Mouse (Mus musculus): Measurements from ENCODE around the gene Slc9a9. TPM values are rescaled to one million over a fixed set of nuclear protein-coding genes. Genes with fewer than 3 reads are reported as not detected.

Gene Slc9a9
- polyA plus RNA-seq, 1 experiment from 2014 or later = 4.9 TPM

- H3K27ac ChIP-seq = no peak overlapping the region
- no peak overlapping the region for H3K9ac ChIP-seq
- H3K4me1 ChIP-seq = peaks cover under 1% of the 10 kb centered on the region; the same call in 1 of the 2 replicates
- H3K4me3 ChIP-seq = no peak overlapping the region
- no peak overlapping the region for H3K4me2 ChIP-seq (replicated peaks)
- WGBS = 84% methylated on average over 3 of the region's 3 CpGs
- no peaks in the 10 kb centered on the region for H3K36me3 ChIP-seq
- H3K27me3 ChIP-seq = no peaks in the 10 kb centered on the region
- ATAC-seq (ENCODE audit: low FRiP score) = no peak
- no peaks in the 10 kb centered on the region for H3K9me3 ChIP-seq (replicated peaks)
Measured at GRCm38 (mm10) chr9:94740841-94741240, 71.1 kb downstream of the Slc9a9 start.

GRCm38 (mm10) chr9:94743291-94743690 lies 73.6 kb downstream of the Slc9a9 start:
- no peak overlapping the region for H3K4me3 ChIP-seq
- no peak overlapping the region for H3K9ac ChIP-seq
- no peaks in the 10 kb centered on the region for H3K4me1 ChIP-seq
- H3K36me3 ChIP-seq = no peaks in the 10 kb centered on the region
- H3K27ac ChIP-seq = no peak overlapping the region
- 91% methylated on average over 1 of the region's 1 CpGs for WGBS
- H3K4me2 ChIP-seq (replicated peaks) = no peak overlapping the region
- ATAC-seq (ENCODE audit: low FRiP score) = no peak
- H3K9me3 ChIP-seq (replicated peaks) = no peaks in the 10 kb centered on the region
- no peaks in the 10 kb centered on the region for H3K27me3 ChIP-seq

DNA sequence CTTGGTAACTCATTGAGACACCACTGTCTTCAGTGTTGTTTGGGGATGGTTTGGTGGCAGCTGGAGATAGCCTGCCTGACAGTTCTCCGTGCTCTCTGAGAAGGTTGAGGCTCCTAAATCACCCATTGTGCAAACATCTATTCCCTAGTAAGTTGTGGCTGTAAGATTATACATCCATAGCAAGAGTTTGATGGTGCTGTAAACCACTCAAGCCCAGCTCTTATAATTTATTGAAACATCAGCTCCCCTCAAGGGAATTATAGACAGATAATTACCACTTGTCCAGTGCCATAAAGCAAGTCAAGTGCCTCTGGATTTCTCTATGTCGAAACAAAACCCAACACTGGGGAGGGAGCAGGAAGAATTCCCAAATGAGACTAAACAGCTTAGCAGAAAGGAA lies 78.8 kb downstream of the Slc9a9 start:
- no peak for ATAC-seq (ENCODE audit: low FRiP score)
- Histone ChIP-seq H3K4me1 (peaks cover 6% of the 10 kb centered on the region; the same call in 1 of the 2 replicates), H3K36me3 (no peaks in the 10 kb centered on the region), H3K9me3 (replicated peaks) (no peaks in the 10 kb centered on the region), H3K27ac (no peak overlapping the region), H3K4me2 (replicated peaks) (no peak overlapping the region), H3K27me3 (no peaks in the 10 kb centered on the region), H3K4me3 (no peak overlapping the region), H3K9ac (no peak overlapping the region)
- WGBS = 75% methylated on average over 2 of the region's 2 CpGs

- no peak overlapping the region for H3K9ac ChIP-seq
- no peak overlapping the region for H3K4me2 ChIP-seq (replicated peaks)
- H3K27ac ChIP-seq = no peak overlapping the region
- H3K36me3 ChIP-seq = no peaks in the 10 kb centered on the region
- H3K9me3 ChIP-seq (replicated peaks) = no peaks in the 10 kb centered on the region
- no peak overlapping the region for H3K4me3 ChIP-seq
- WGBS = 82% methylated on average over 8 of the region's 8 CpGs
- no peaks in the 10 kb centered on the region for H3K27me3 ChIP-seq
- no peak for ATAC-seq (ENCODE audit: low FRiP score)
- H3K4me1 ChIP-seq = peaks cover 6% of the 10 kb centered on the region; the same call in 1 of the 2 replicates
Measured at GRCm38 (mm10) chr9:94750187-94750586, 80.5 kb downstream of the Slc9a9 start.

DNA sequence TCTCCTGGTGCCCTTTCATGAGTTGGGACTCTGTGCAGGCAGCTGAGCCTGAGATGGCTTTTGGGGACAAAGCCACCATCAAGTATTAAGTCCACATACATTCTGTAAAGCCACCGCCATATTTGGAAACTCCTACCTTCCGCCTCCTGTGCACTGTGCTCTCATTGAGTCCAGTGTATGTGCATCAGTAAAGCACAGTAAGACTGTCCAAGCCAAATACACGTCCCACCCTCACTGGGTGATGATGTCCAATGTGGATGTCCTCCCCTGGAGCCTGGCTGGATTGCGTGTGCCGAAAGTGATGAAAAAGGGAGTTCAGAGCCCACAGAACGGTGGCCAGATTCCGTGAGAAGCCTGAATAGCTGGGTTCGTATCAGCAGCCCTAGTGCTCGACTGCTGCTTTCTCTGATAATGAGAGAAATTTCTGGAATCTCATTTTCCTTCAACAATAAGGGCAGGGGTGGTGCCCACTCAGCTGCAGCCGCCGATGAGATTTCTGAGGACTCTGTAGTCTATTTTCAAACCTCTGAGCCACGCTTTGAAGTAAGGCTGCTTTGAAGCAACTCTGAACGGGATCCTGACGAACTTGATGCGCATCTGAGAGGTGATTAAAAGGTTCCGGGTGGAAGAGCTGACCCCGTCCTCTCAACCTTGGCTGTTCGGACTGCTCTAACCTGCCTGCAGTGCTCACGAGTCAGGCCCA lies 81.4 kb downstream of the Slc9a9 start:
- Histone ChIP-seq H3K9ac (no peak overlapping the region), H3K4me2 (replicated peaks) (no peak overlapping the region), H3K27ac (no peak overlapping the region), H3K36me3 (no peaks in the 10 kb centered on the region), H3K4me3 (no peak overlapping the region), H3K4me1 (peaks cover 6% of the 10 kb centered on the region; the same call in 1 of the 2 replicates), H3K9me3 (replicated peaks) (no peaks in the 10 kb centered on the region), H3K27me3 (no peaks in the 10 kb centered on the region)
- 78% methylated on average over 19 of the region's 19 CpGs for WGBS
- no peak for ATAC-seq (ENCODE audit: low FRiP score)

- H3K9me3 ChIP-seq (replicated peaks) = no peaks in the 10 kb centered on the region
- no peaks in the 10 kb centered on the region for H3K36me3 ChIP-seq
- H3K27ac ChIP-seq = no peak overlapping the region
- no peaks in the 10 kb centered on the region for H3K27me3 ChIP-seq
- 68% methylated on average over 10 of the region's 10 CpGs for WGBS
- no peak overlapping the region for H3K4me2 ChIP-seq (replicated peaks)
- H3K9ac ChIP-seq = no peak overlapping the region
- no peak for ATAC-seq (ENCODE audit: low FRiP score)
- peaks cover 6% of the 10 kb centered on the region; the same call in 1 of the 2 replicates for H3K4me1 ChIP-seq
- H3K4me3 ChIP-seq = no peak overlapping the region
Measured at GRCm38 (mm10) chr9:94751638-94752021, 81.9 kb downstream of the Slc9a9 start.

- Histone ChIP-seq H3K4me3 (no peak overlapping the region), H3K4me1 (peaks cover 6% of the 10 kb centered on the region; the same call in 1 of the 2 replicates), H3K9ac (no peak overlapping the region), H3K27ac (no peak overlapping the region), H3K36me3 (no peaks in the 10 kb centered on the region), H3K4me2 (replicated peaks) (no peak overlapping the region), H3K27me3 (no peaks in the 10 kb centered on the region), H3K9me3 (replicated peaks) (no peaks in the 10 kb centered on the region)
- WGBS = 91% methylated on average over 3 of the region's 3 CpGs
- no peak for ATAC-seq (ENCODE audit: low FRiP score)
Measured at GRCm38 (mm10) chr9:94752121-94752520, 82.4 kb downstream of the Slc9a9 start.

- no peaks in the 10 kb centered on the region; the same call in 1 of the 2 replicates for H3K4me1 ChIP-seq
- H3K9ac ChIP-seq = no peak overlapping the region
- no peaks in the 10 kb centered on the region for H3K9me3 ChIP-seq (replicated peaks)
- 33% methylated on average over 5 of the region's 5 CpGs for WGBS
- ATAC-seq (ENCODE audit: low FRiP score) = no peak
- no peak overlapping the region for H3K27ac ChIP-seq
- H3K27me3 ChIP-seq = no peaks in the 10 kb centered on the region
- H3K4me3 ChIP-seq = no peak overlapping the region
- no peaks in the 10 kb centered on the region for H3K36me3 ChIP-seq
- no peak overlapping the region for H3K4me2 ChIP-seq (replicated peaks)
Measured at GRCm38 (mm10) chr9:94759904-94760303, 90.2 kb downstream of the Slc9a9 start.

GRCm38 (mm10) chr9:94768114-94768513 lies 98.4 kb downstream of the Slc9a9 start:
- no peak overlapping the region for H3K9ac ChIP-seq
- H3K36me3 ChIP-seq = no peaks in the 10 kb centered on the region
- peak; percentile 83 for ATAC-seq (ENCODE audit: low FRiP score)
- H3K4me1 ChIP-seq = no peaks in the 10 kb centered on the region
- H3K4me3 ChIP-seq = no peak overlapping the region
- H3K27me3 ChIP-seq = no peaks in the 10 kb centered on the region
- 58% methylated on average over 6 of the region's 6 CpGs for WGBS
- H3K27ac ChIP-seq = no peak overlapping the region
- H3K9me3 ChIP-seq (replicated peaks) = no peaks in the 10 kb centered on the region
- H3K4me2 ChIP-seq (replicated peaks) = no peak overlapping the region

DNA sequence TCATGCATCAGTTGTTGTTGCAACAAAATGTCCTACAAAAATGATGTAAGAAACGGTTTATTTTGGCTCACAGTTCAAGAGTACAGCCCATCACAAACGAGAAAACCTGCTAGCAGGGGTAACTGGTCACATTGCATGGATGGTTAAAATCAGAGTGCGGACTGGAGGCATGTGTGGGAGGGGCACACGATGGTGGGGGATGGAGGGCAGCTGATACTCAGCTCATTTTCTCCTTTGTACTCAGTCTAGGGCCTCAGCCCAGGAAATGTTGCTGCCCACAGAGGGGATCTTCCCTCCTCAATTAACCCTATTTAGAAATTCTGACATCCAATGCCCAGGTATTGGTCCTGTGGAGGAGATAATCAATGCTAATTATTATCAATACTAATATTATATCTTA lies 98.8 kb downstream of the Slc9a9 start:
- Histone ChIP-seq H3K27ac (no peak overlapping the region), H3K4me2 (replicated peaks) (no peak overlapping the region), H3K36me3 (no peaks in the 10 kb centered on the region), H3K9ac (no peak overlapping the region), H3K4me1 (no peaks in the 10 kb centered on the region), H3K27me3 (no peaks in the 10 kb centered on the region), H3K4me3 (no peak overlapping the region), H3K9me3 (replicated peaks) (no peaks in the 10 kb centered on the region)
- WGBS = 75% methylated on average over 4 of the region's 4 CpGs
- ATAC-seq (ENCODE audit: low FRiP score) = no peak

GRCm38 (mm10) chr9:94773357-94773756 lies 103.6 kb downstream of the Slc9a9 start:
- Histone ChIP-seq H3K27ac (no peak overlapping the region), H3K27me3 (no peaks in the 10 kb centered on the region), H3K9ac (no peak overlapping the region), H3K4me1 (no peaks in the 10 kb centered on the region), H3K36me3 (no peaks in the 10 kb centered on the region), H3K4me3 (no peak overlapping the region), H3K4me2 (replicated peaks) (no peak overlapping the region), H3K9me3 (replicated peaks) (no peaks in the 10 kb centered on the region)
- ATAC-seq (ENCODE audit: low FRiP score) = no peak
- WGBS = 78% methylated on average over 4 of the region's 4 CpGs

GRCm38 (mm10) chr9:94788261-94788660 lies 118.6 kb downstream of the Slc9a9 start:
- no peak overlapping the region for H3K4me2 ChIP-seq (replicated peaks)
- H3K4me1 ChIP-seq = no peaks in the 10 kb centered on the region
- H3K9ac ChIP-seq = no peak overlapping the region
- no peaks in the 10 kb centered on the region for H3K27me3 ChIP-seq
- no peaks in the 10 kb centered on the region for H3K36me3 ChIP-seq
- WGBS = 85% methylated on average over 3 of the region's 3 CpGs
- H3K4me3 ChIP-seq = no peak overlapping the region
- no peak overlapping the region for H3K27ac ChIP-seq
- no peaks in the 10 kb centered on the region for H3K9me3 ChIP-seq (replicated peaks)
- ATAC-seq (ENCODE audit: low FRiP score) = no peak

DNA sequence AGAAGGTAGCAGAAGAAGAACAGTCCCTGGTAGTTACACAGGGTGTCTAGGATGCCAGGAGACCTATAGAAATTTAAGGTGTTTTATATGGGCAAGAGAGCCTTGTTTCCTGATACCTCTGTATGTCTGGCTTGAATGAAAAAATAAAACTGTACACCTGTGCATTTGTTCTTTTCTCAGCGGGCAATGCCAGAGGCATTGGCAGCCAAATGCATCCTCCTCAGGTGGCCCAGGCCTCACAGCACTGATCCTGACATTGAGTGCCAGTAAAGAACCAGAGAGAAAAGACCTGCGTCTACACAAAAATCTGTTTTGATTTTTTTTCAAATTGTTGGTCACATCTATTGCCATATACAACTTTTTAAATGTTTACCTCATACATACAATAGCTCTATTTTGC lies 121.3 kb downstream of the Slc9a9 start:
- WGBS = 91% methylated on average over 2 of the region's 2 CpGs
- Histone ChIP-seq H3K4me3 (no peak overlapping the region), H3K27ac (no peak overlapping the region), H3K9ac (no peak overlapping the region), H3K9me3 (replicated peaks) (no peaks in the 10 kb centered on the region), H3K36me3 (no peaks in the 10 kb centered on the region), H3K4me1 (no peaks in the 10 kb centered on the region), H3K27me3 (no peaks in the 10 kb centered on the region), H3K4me2 (replicated peaks) (no peak overlapping the region)
- no peak for ATAC-seq (ENCODE audit: low FRiP score)
